Mouse (Mus musculus) liver, adult 10 weeks (tissue): ENCODE results near the gene Gm13305. TPM values are rescaled to one million over a fixed set of nuclear protein-coding genes. Genes with fewer than 3 reads are reported as not detected.

Experiments
- polyA plus RNA-seq: library from polyadenylated mRNA; stranded (reverse); fragments of 350-450 nt; fragmentation: Illumina TruSeq; extraction: RNeasy Lipid Tissue Mini Kit (QIAGEN cat#74804); gene quantifications from one replicate; pipeline ENCODE4 v1.2.3, GENCODE M21; 2014; ENCODE audit warnings: low read depth, low replicate concordance

Gm13305 gene
- polyA plus RNA-seq: not detected

GRCm38 (mm10) chr4:42168503-42168902 is at the start of gene Gm13305:
Gm13305 (minus strand) TSS chr4:42168603.

GRCm38 (mm10) chr4:42153136-42153535 is 15.3 kb downstream of the Gm13305 start, which contains the start of gene Gm13306:
Gm13306 (plus strand) TSS chr4:42153436.

GRCm38 (mm10) chr4:42114517-42114916 is 53.9 kb downstream of the Gm13305 start, which contains the start of gene Gm13304:
Gm13304 (plus strand) TSS chr4:42114817.

Other genes starting within 250 kb of the Gm13305 start
- gene Gm20878, start 227.0 kb downstream of the Gm13305 start, polyA plus RNA-seq: 1.1 TPM
- not detected for gene Fam205a4, start 202.5 kb downstream of the Gm13305 start, polyA plus RNA-seq
- not detected for gene Gm21093, start 133.9 kb downstream of the Gm13305 start, polyA plus RNA-seq
- gene Gm3893, start 77.4 kb downstream of the Gm13305 start, polyA plus RNA-seq: not detected
- gene Gm13304, start 53.8 kb downstream of the Gm13305 start, polyA plus RNA-seq: not detected
- not detected for gene Gm13306, start 15.2 kb downstream of the Gm13305 start, polyA plus RNA-seq
- gene Gm10600, start 72.0 kb upstream of the Gm13305 start, polyA plus RNA-seq: 0.37 TPM
- not detected for gene Ccl21b, start 87.2 kb upstream of the Gm13305 start, polyA plus RNA-seq
- gene Gm21953, start 125.7 kb upstream of the Gm13305 start, polyA plus RNA-seq: not detected
- gene Fam205a3, start 149.7 kb upstream of the Gm13305 start, polyA plus RNA-seq: not detected